Mouse (Mus musculus): Measurements from ENCODE around the gene Rabgap1l.

DNA sequence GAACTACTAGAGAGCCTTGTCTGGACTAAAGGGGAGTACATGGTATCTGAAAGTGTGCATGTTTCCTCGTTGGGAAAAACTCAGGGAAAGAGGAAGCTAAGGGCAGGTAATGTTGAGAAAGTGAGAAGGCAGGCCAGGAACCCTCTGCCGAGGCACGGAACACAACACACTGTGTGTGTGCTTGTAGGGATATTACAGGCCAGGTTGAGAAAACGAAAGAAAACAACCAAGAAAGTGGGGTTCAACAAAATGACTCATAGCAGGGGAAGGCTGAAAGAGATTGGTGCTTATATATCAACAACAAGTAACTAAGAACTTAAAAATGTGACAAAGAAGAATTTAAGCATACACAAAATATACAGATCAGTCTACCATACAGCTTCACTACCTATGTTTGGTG is 493.0 kb downstream of the Rabgap1l start:
- TF ChIP-seq CTCF (IDR thresholded peaks at IDR 0.05; ENCODE audit: low read depth, low read length) (no peak), POLR2A (IDR thresholded peaks at IDR 0.05; ENCODE audit: extremely low read depth, insufficient read depth, low read length) (no peak)
